Mouse (Mus musculus) MEL-GATA-1-ER (cell line): ENCODE results near the gene P2rx1.

Source experiments
- DNase-seq: peaks from one replicate; pipeline ENCODE4 v3.0.0-alpha.2; 2012; ENCODE audit warnings: low read depth; ENCODE audit errors: extremely low read depth

The P2rx1 gene

GRCm38 (mm10) chr11:73020953-73021800 lies 22.3 kb downstream of the P2rx1 start:
- DNase-seq: no peak

- no peak for DNase-seq
These were observed 24.2 kb downstream of the P2rx1 start for GRCm38 (mm10) chr11:73023099-73023498.

GRCm38 (mm10) chr11:73023827-73024226 lies 24.9 kb downstream of the P2rx1 start:
- no peak for DNase-seq

GRCm38 (mm10) chr11:73024236-73024904 lies 25.5 kb downstream of the P2rx1 start:
- peak; percentile 89 for DNase-seq

- DNase-seq: no peak
These were observed 28.1 kb downstream of the P2rx1 start for GRCm38 (mm10) chr11:73026961-73027360.

- DNase-seq: no peak
These were observed 32.1 kb downstream of the P2rx1 start for GRCm38 (mm10) chr11:73030821-73031498.

- DNase-seq: no peak
These were observed 32.6 kb downstream of the P2rx1 start for GRCm38 (mm10) chr11:73031536-73031935.

- DNase-seq: no peak
These were observed 37.2 kb downstream of the P2rx1 start for GRCm38 (mm10) chr11:73036077-73036476.

- DNase-seq: no peak
These were observed 38.0 kb downstream of the P2rx1 start for GRCm38 (mm10) chr11:73036889-73037288.

- no peak for DNase-seq
These were observed 38.8 kb downstream of the P2rx1 start for GRCm38 (mm10) chr11:73037691-73038090.

- DNase-seq: no peak
These were observed 40.3 kb downstream of the P2rx1 start for GRCm38 (mm10) chr11:73039102-73039799.

GRCm38 (mm10) chr11:73044229-73044755 lies 45.4 kb downstream of the P2rx1 start:
- no peak for DNase-seq

- DNase-seq: peak; percentile 21
These were observed 45.9 kb downstream of the P2rx1 start for GRCm38 (mm10) chr11:73044789-73045188.

GRCm38 (mm10) chr11:73047542-73047996 lies 48.7 kb downstream of the P2rx1 start, which contains the start of gene Ncbp3:
Ncbp3 (plus strand) TSS chr11:73047783.
- DNase-seq: peak; percentile 89

- DNase-seq: no peak
These were observed 49.4 kb downstream of the P2rx1 start for GRCm38 (mm10) chr11:73048030-73048876.

GRCm38 (mm10) chr11:73049335-73049734 lies 50.4 kb downstream of the P2rx1 start:
- no peak for DNase-seq

GRCm38 (mm10) chr11:73052795-73053194 lies 53.9 kb downstream of the P2rx1 start:
- peak; percentile 72 for DNase-seq

GRCm38 (mm10) chr11:73057701-73058100 lies 58.8 kb downstream of the P2rx1 start:
- DNase-seq: no peak

- no peak for DNase-seq
These were observed 60.7 kb downstream of the P2rx1 start for GRCm38 (mm10) chr11:73059630-73060029.

GRCm38 (mm10) chr11:73061413-73061812 lies 62.5 kb downstream of the P2rx1 start:
- no peak for DNase-seq
